Mouse (Mus musculus) layer of hippocampus, adult 6 months (tissue): ENCODE data around the gene Olfr77. TPM values are rescaled to one million over a fixed set of nuclear protein-coding genes. Genes with fewer than 3 reads are reported as not detected.

Experiments used
- long read RNA-seq, 2 experiments: library from polyadenylated mRNA; unstranded; transcript quantifications; one replicate each; pipeline ENCODE4 v2.0.0; 2019 to 2020
- polyA plus RNA-seq: library from polyadenylated mRNA; unstranded; fragments of <200 nt; fragmentation: Nextera tagmentation; gene quantifications from 2 replicates; pipeline ENCODE4 v1.2.3, GENCODE M21; 2021

The Olfr77 gene
- 0.45 and 0.57 TPM in 2 replicates for polyA plus RNA-seq
- long read RNA-seq, experiment 1: 0 reads
- long read RNA-seq, experiment 2: 0 reads

DNA sequence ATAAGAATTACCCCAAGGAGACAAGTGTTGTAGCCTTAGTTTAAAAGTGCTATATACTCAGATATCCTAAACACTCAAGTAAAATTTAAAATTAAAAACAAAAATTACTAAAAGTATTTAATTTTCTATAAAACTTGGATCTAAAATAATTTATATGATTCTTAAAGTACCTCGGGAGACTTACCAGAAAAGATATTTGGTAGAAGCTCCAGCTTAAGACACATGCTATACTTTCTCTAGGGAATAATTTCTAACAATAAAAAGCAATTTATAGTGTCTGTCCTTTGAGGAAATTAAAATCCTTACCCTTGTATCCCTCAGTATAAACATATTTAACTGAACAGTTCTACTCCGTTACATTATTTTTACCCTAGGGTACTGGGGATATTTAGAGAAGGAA, at the start of gene Olfr77:
Gene Olfr77 (plus strand): TSS at position 301 of the 400 bp plus-strand sequence.

DNA sequence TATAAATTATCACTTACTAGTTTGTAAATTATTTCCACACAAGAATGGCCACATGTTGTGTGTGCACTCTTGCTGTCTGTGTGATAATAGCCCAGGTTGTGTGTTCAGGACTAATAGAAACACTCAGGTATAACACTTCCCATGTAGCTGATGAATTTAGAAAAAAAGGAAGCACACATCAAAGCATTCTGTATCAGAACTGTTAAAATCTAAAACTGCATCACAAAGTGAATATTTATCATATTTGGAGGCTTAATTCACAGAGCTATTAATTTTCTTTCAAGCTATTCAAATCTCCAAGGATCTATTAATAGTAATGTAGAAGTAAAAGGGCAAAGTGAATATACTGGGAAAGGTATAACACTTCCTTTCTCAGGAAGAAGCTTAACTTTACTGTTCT, 28.8 kb upstream of the Olfr77 start, which contains the start of gene Olfr862:
Gene Olfr862 (minus strand): TSS at position 101 of the 400 bp plus-strand sequence.

Other genes starting within 250 kb of the Olfr77 start
- gene Olfr857, start 207.4 kb upstream of the Olfr77 start, polyA plus RNA-seq: not detected in 2 replicates
- gene Olfr58, start 136.6 kb upstream of the Olfr77 start, polyA plus RNA-seq: not detected in 2 replicates
- gene Olfr859, start 112.0 kb upstream of the Olfr77 start, polyA plus RNA-seq: not detected in 2 replicates
- not detected in 2 replicates for gene Olfr860, start 67.1 kb upstream of the Olfr77 start, polyA plus RNA-seq
- not detected in 2 replicates for gene Olfr862, start 28.9 kb upstream of the Olfr77 start, polyA plus RNA-seq
- gene Olfr866, start 111.2 kb downstream of the Olfr77 start, polyA plus RNA-seq: not detected in 2 replicates
- gene Olfr867, start 140.7 kb downstream of the Olfr77 start, polyA plus RNA-seq: not detected in 2 replicates
- not detected in 2 replicates for gene Olfr868, start 181.8 kb downstream of the Olfr77 start, polyA plus RNA-seq
- gene Olfr869, start 212.1 kb downstream of the Olfr77 start, polyA plus RNA-seq: not detected in 2 replicates